Mouse (Mus musculus) hindbrain, embryonic 15.5 days (tissue): ENCODE measurements around the gene Bmt2. TPM values are rescaled to one million over a fixed set of nuclear protein-coding genes. Genes with fewer than 3 reads are reported as not detected.

ENCODE experiments used
- ATAC-seq: fragments of 200-750 bp; cut with Nextera tagmentation; 2 replicates; pipeline ENCODE4 v1.8.0; 2017; ENCODE audit warnings: low read depth, moderate number of reproducible peaks, moderate TSS enrichment; ENCODE audit not compliant: low FRiP score
- H3K27ac ChIP-seq: fragments of 300-500 bp; sonication (generic); replicated peaks from 2 replicates; pipeline ENCODE4 v1.5.1; 2015; ENCODE audit warnings: mild to moderate bottlenecking, inconsistent platforms
- H3K27me3 ChIP-seq: fragments of 300-500 bp; sonication (generic); 2 replicates; pipeline ENCODE4 v1.6.1; 2015; ENCODE audit warnings: control low read depth, inconsistent platforms
- H3K36me3 ChIP-seq: fragments of 300-500 bp; sonication (generic); 2 replicates; pipeline ENCODE4 v1.6.1; 2015; ENCODE audit warnings: control low read depth, inconsistent platforms
- H3K4me1 ChIP-seq: fragments of 300-500 bp; sonication (generic); replicated peaks from 2 replicates; pipeline ENCODE4 v1.6.1; 2015; ENCODE audit warnings: control low read depth, inconsistent platforms
- H3K4me2 ChIP-seq: fragments of 300-500 bp; sonication (generic); 2 replicates; pipeline ENCODE4 v1.6.1; 2015; ENCODE audit warnings: moderate library complexity, mild to moderate bottlenecking, inconsistent platforms
- H3K4me3 ChIP-seq: fragments of 300-500 bp; sonication (generic); 2 replicates; pipeline ENCODE4 v1.5.1; 2015; ENCODE audit warnings: mild to moderate bottlenecking, inconsistent platforms
- H3K9ac ChIP-seq: fragments of 300-500 bp; sonication (generic); 2 replicates; pipeline ENCODE4 v1.6.1; 2015; ENCODE audit warnings: inconsistent platforms
- H3K9me3 ChIP-seq: fragments of 300-500 bp; sonication (generic); 2 replicates; pipeline ENCODE4 v1.6.1; 2016; ENCODE audit warnings: control low read depth, inconsistent platforms
- WGBS: fragments of 180-500 bp; shearing (Covaris S2); methylation state at CpG from one replicate; pipeline ENCODE4 v1.1.7; 2015; 5-methylcytosine and 5-hydroxymethylcytosine counted together
- polyA plus RNA-seq: library from polyadenylated mRNA; unstranded; fragments of >200 nt; fragmentation: Nextera tagmentation; extraction: Ambion mirVana; gene quantifications from 2 replicates; pipeline ENCODE4 v1.2.1, GENCODE M21; 2015

Bmt2 gene
- polyA plus RNA-seq = 19.2 and 19.8 TPM in 2 replicates

GRCm38 (mm10) chr6:13677818-13678282, at the start of gene Bmt2:
Gene Bmt2 (minus strand): TSS chr6:13677966.
- Histone ChIP-seq H3K9me3 (no peaks in the 10 kb centered on the region), H3K4me1 (peaks cover 22% of the 10 kb centered on the region), H3K4me2 (peak within 1 kb of the TSS; percentile 70), H3K9ac (peak within 1 kb of the TSS; percentile 92), H3K27ac (peak within 1 kb of the TSS; percentile 94), H3K4me3 (peak within 1 kb of the TSS; percentile 79), H3K27me3 (no peaks in the 10 kb centered on the region), H3K36me3 (no peaks in the 10 kb centered on the region)
- peak; percentile 99 for ATAC-seq
- under 1% methylated on average over 34 of the region's 37 CpGs for WGBS

GRCm38 (mm10) chr6:13722166-13722565, 44.4 kb upstream of the Bmt2 start:
- Histone ChIP-seq H3K36me3 (no peaks in the 10 kb centered on the region), H3K27ac (no peak overlapping the region), H3K27me3 (no peaks in the 10 kb centered on the region), H3K9me3 (no peaks in the 10 kb centered on the region), H3K9ac (no peak overlapping the region), H3K4me2 (no peak overlapping the region), H3K4me3 (no peak overlapping the region), H3K4me1 (no peaks in the 10 kb centered on the region)
- 91% methylated on average over 3 of the region's 3 CpGs for WGBS
- ATAC-seq = no peak

- Histone ChIP-seq H3K9ac (no peak overlapping the region), H3K27ac (no peak overlapping the region), H3K4me3 (no peak overlapping the region), H3K4me2 (no peak overlapping the region), H3K27me3 (no peaks in the 10 kb centered on the region), H3K4me1 (no peaks in the 10 kb centered on the region), H3K36me3 (no peaks in the 10 kb centered on the region), H3K9me3 (no peaks in the 10 kb centered on the region)
- ATAC-seq = no peak
- 69% methylated on average over 3 of the region's 3 CpGs for WGBS
These were observed 37.1 kb upstream of the Bmt2 start for GRCm38 (mm10) chr6:13714867-13715266.

GRCm38 (mm10) chr6:13696882-13697281, 19.1 kb upstream of the Bmt2 start:
- Histone ChIP-seq H3K27me3 (no peaks in the 10 kb centered on the region), H3K9me3 (no peaks in the 10 kb centered on the region), H3K4me1 (no peaks in the 10 kb centered on the region), H3K9ac (no peak overlapping the region), H3K4me3 (no peak overlapping the region), H3K36me3 (no peaks in the 10 kb centered on the region), H3K4me2 (no peak overlapping the region), H3K27ac (no peak overlapping the region)
- no peak for ATAC-seq
- 84% methylated on average over 4 of the region's 4 CpGs for WGBS

GRCm38 (mm10) chr6:13695103-13695845, 17.5 kb upstream of the Bmt2 start:
- no peaks in the 10 kb centered on the region for H3K36me3 ChIP-seq
- H3K4me3 ChIP-seq = no peak overlapping the region
- no peak overlapping the region for H3K9ac ChIP-seq
- WGBS = 89% methylated on average over 2 of the region's 2 CpGs
- H3K27me3 ChIP-seq = no peaks in the 10 kb centered on the region
- ATAC-seq = no peak
- H3K9me3 ChIP-seq = no peaks in the 10 kb centered on the region
- no peaks in the 10 kb centered on the region for H3K4me1 ChIP-seq
- H3K27ac ChIP-seq = no peak overlapping the region
- no peak overlapping the region for H3K4me2 ChIP-seq

GRCm38 (mm10) chr6:13691657-13692294, 14.0 kb upstream of the Bmt2 start:
- no peak overlapping the region for H3K27ac ChIP-seq
- 89% methylated on average over 2 of the region's 2 CpGs for WGBS
- H3K4me3 ChIP-seq = no peak overlapping the region
- H3K9ac ChIP-seq = no peak overlapping the region
- no peaks in the 10 kb centered on the region for H3K9me3 ChIP-seq
- no peaks in the 10 kb centered on the region for H3K36me3 ChIP-seq
- no peaks in the 10 kb centered on the region for H3K27me3 ChIP-seq
- no peak overlapping the region for H3K4me2 ChIP-seq
- ATAC-seq = no peak
- H3K4me1 ChIP-seq = no peaks in the 10 kb centered on the region

GRCm38 (mm10) chr6:13690398-13690797, 12.6 kb upstream of the Bmt2 start:
- ATAC-seq = no peak
- H3K4me2 ChIP-seq = no peak overlapping the region
- H3K27ac ChIP-seq = no peak overlapping the region
- H3K4me3 ChIP-seq = no peak overlapping the region
- H3K27me3 ChIP-seq = no peaks in the 10 kb centered on the region
- no peaks in the 10 kb centered on the region for H3K36me3 ChIP-seq
- H3K9me3 ChIP-seq = no peaks in the 10 kb centered on the region
- H3K9ac ChIP-seq = no peak overlapping the region
- no peaks in the 10 kb centered on the region for H3K4me1 ChIP-seq

- H3K4me1 ChIP-seq = no peaks in the 10 kb centered on the region
- 97% methylated on average over 2 of the region's 2 CpGs for WGBS
- no peaks in the 10 kb centered on the region for H3K36me3 ChIP-seq
- H3K9me3 ChIP-seq = no peaks in the 10 kb centered on the region
- H3K4me2 ChIP-seq = no peak overlapping the region
- no peak overlapping the region for H3K27ac ChIP-seq
- no peak for ATAC-seq
- H3K4me3 ChIP-seq = no peak overlapping the region
- no peak overlapping the region for H3K9ac ChIP-seq
- H3K27me3 ChIP-seq = no peaks in the 10 kb centered on the region
These were observed 6.3 kb upstream of the Bmt2 start for GRCm38 (mm10) chr6:13683929-13684595.

GRCm38 (mm10) chr6:13678349-13678748, 583 bp upstream of the Bmt2 start:
- WGBS = 20% methylated on average over 5 of the region's 5 CpGs
- no peaks in the 10 kb centered on the region for H3K9me3 ChIP-seq
- no peak for ATAC-seq
- H3K9ac ChIP-seq = peak overlapping the region; percentile 48; the same call in 1 of the 2 replicates
- peaks cover 18% of the 10 kb centered on the region for H3K4me1 ChIP-seq
- no peaks in the 10 kb centered on the region for H3K36me3 ChIP-seq
- H3K4me3 ChIP-seq = peak overlapping the region; percentile 79
- peak overlapping the region; percentile 94 for H3K27ac ChIP-seq
- no peaks in the 10 kb centered on the region for H3K27me3 ChIP-seq
- H3K4me2 ChIP-seq = peak overlapping the region; percentile 70

- WGBS = under 1% methylated on average over 37 of the region's 43 CpGs
- Histone ChIP-seq H3K4me3 (peak overlapping the region; percentile 79), H3K27me3 (no peaks in the 10 kb centered on the region), H3K4me1 (peaks cover 22% of the 10 kb centered on the region), H3K4me2 (peak overlapping the region; percentile 70), H3K9ac (peak overlapping the region; percentile 92), H3K36me3 (no peaks in the 10 kb centered on the region), H3K9me3 (no peaks in the 10 kb centered on the region), H3K27ac (peak overlapping the region; percentile 94)
- ATAC-seq = peak; percentile 79
These were observed 515 bp downstream of the Bmt2 start for GRCm38 (mm10) chr6:13677141-13677761.

GRCm38 (mm10) chr6:13676196-13676595, 1.6 kb downstream of the Bmt2 start:
- Histone ChIP-seq H3K9me3 (no peaks in the 10 kb centered on the region), H3K4me2 (peak overlapping the region; percentile 70), H3K27me3 (no peaks in the 10 kb centered on the region), H3K9ac (no peak overlapping the region), H3K4me1 (peaks cover 22% of the 10 kb centered on the region), H3K27ac (no peak overlapping the region), H3K4me3 (peak overlapping the region; percentile 79), H3K36me3 (no peaks in the 10 kb centered on the region)
- no peak for ATAC-seq
